Mouse (Mus musculus) effector memory CD4-positive, alpha-beta T cell, adult 5 months (primary cell): ENCODE results near the gene Gm6176. TPM values are rescaled to one million over a fixed set of nuclear protein-coding genes. Genes with fewer than 3 reads are reported as not detected.

Experiments
- polyA plus RNA-seq: library from polyadenylated mRNA; unstranded; fragments of 100-300 nt; shearing (Covaris generic); gene quantifications from one replicate; pipeline ENCODE4 v1.2.1, GENCODE M21; 2017

Gene Gm6176
- not detected for polyA plus RNA-seq

DNA sequence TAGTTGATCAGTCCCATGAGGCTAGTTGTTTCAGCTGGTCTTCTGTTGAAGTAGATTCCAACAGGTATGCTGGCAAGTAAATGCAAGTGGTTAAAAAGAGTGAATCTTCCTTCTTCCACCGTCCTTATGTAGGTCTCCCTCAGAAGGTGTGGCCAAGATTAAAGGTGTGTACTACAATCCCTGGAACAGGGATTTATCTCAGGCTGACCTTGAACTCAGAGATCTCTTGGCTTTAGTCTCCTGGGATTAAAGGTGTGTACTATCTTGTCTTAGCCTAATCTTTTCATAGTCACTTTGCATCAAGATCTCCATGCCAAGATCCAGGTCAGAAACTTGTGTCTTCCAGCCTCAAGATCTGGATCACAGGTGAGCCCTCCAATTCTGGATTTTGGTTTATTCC, at the start of gene Gm6176:
Gene Gm6176, minus strand, starts transcription at position 101 of the 400 bp plus-strand sequence.

DNA sequence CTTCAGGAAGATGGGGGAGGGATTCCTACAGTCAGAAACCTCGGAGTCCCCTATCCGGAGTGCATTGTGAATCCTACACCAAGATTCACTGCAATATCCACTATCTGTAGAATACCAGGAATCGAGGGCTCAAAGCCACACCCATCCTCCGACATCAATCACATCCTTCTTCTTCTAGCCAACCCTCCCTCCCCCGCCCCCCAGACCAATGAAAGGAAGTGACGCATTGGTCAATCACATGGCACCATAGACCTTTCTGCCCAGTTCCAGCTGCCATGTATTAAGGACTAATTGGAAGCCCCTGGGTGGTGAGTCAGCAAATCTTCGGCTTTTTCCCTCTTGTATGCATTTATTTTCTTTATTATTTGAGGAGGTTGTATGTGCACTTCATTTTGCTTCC, 12.7 kb upstream of the Gm6176 start, which contains the start of gene Vmn1r139:
Gene Vmn1r139, plus strand, starts transcription at position 301 of the 400 bp plus-strand sequence.

DNA sequence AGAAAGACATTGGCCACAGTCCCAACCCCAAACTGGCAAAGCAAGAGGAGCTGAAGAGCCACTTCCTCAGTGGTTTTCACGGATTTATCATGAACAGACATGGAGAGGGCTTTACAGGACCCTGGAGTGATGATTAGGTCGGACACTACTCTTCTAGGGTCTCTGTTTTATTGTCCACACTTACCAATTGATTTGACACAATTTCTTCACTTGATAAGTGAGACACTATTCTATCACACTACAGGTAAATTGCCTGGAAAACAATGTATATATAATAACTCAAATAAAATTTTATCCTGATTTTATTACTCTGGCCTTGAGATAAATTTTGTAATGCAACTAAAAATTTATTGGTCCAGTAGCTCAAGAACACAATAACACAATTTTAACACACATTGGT, 27.3 kb downstream of the Gm6176 start, which contains the start of gene Vmn1r138:
Gene Vmn1r138, minus strand, starts transcription at position 101 of the 400 bp plus-strand sequence.

Other genes with a start within 250 kb of the Gm6176 start
- gene Vmn1r135, start 224.0 kb downstream of the Gm6176 start, polyA plus RNA-seq = not detected
- not detected for gene Gm5725, start 212.0 kb downstream of the Gm6176 start, polyA plus RNA-seq
- gene Gm5891, start 135.0 kb downstream of the Gm6176 start, polyA plus RNA-seq = not detected
- not detected for gene Vmn1r137, start 61.7 kb downstream of the Gm6176 start, polyA plus RNA-seq
- gene Vmn1r138, start 27.4 kb downstream of the Gm6176 start, polyA plus RNA-seq = not detected
- not detected for gene Vmn1r139, start 12.8 kb upstream of the Gm6176 start, polyA plus RNA-seq
- gene Gm16451, start 61.9 kb upstream of the Gm6176 start, polyA plus RNA-seq = not detected
- not detected for gene Gm10666, start 78.4 kb upstream of the Gm6176 start, polyA plus RNA-seq
- not detected for gene Vmn1r142, start 107.7 kb upstream of the Gm6176 start, polyA plus RNA-seq
- gene Vmn1r143, start 133.1 kb upstream of the Gm6176 start, polyA plus RNA-seq = not detected
- not detected for gene Gm8653, start 145.0 kb upstream of the Gm6176 start, polyA plus RNA-seq
- not detected for gene Gm8453, start 173.2 kb upstream of the Gm6176 start, polyA plus RNA-seq